Mouse (Mus musculus) layer of hippocampus, adult 2 months (tissue): ENCODE data around the gene Bcan. TPM values are rescaled to one million over a fixed set of nuclear protein-coding genes. Genes with fewer than 3 reads are reported as not detected.

Source experiments
- DNase-seq, 2 experiments: peaks; one replicate each; pipeline ENCODE4 v3.0.0; 2022; ENCODE audit warnings: low spot score in 2 of 2
- H3K27ac ChIP-seq: fragments of 200-600 bp; 2 replicates; pipeline ENCODE4 v1.8.1; 2022
- H3K4me3 ChIP-seq: fragments of 200-600 bp; 2 replicates; pipeline ENCODE4 v1.8.1; 2022; ENCODE audit warnings: mild to moderate bottlenecking
- CTCF ChIP-seq: fragments of 200-600 bp; conservative IDR thresholded peaks from 2 replicates; pipeline ENCODE4 v1.8.1; 2022; ENCODE audit warnings: antibody characterized with exemption, mild to moderate bottlenecking, moderate library complexity
- total RNA-seq, 2 experiments: library from RNA; stranded (reverse); gene quantifications; 2 replicates each; pipeline ENCODE4 v1.2.3; 2021

The Bcan gene
- total RNA-seq, 2 experiments from 2014 or later: 309 to 328 TPM

DNA sequence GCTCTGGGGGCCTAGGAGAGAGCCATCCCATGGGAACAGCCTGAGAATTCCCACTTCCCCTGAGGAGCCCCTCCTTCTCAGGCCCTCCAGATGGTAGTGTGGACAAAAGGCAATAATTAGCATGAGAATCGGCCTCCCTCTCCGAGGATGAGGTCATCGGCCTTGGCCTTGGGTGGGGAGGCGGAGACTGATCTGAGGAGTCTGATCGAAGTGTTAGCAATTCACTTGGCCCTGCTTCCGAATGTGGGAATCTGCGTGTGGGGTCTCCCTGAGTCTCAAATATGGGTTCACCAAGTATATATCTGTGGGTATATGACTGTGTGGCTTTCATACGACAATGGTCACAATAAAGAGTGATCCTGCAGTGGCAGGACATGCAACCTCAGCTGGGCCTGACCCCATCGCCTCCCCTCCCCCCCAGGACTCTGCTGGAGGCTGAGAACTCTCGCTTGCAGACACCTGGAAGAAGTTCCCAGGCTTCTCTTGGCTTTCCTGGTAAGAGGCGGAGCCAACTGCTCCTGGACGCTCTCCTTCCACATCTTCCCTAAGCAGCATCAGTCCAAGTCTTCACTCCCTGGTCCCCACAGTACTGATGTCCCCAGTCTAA lies 25.5 kb downstream of the Bcan start:
- no peak for TF ChIP-seq CTCF
- H3K4me3 ChIP-seq: no peak overlapping the region
- H3K27ac ChIP-seq: no peak overlapping the region
- DNase-seq: no peak

DNA sequence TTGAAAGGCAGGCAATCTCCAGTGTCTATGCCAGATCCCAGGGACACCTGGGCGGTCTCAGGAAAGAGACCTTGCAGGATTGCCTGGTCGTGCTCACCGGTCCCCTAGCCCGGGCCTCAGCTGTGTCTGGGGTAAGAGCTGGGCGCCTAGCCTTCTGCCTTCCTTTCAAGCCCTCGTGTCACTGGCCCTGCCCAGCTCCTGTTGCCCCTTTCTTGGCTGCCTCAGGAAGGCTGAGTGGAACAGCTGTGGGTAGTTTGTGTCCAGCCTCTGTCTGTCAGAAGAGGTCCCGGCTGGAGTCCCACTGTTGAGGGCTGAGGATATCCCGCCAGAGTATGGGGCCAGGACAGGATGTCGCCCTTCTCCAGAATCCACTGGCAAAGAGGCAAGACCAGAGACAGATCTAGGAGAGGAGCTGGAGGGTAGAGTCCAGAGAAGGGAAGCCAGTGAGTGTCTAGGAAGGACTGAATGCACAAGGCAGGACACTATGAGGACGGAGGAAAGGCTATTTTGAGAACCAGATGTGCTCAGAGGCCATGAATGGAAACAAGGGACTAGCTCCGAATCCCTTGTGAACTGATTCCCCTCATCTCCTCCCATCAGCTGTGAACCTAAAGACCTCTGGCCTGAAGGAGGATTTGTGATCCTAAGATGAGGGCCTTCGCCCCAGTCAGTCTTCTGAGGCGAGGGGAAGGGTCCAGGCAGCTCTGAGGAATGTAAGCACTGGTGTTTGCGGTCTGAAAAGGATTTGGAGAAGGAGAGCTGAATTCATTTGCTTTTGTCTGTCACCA lies 26.2 kb downstream of the Bcan start:
- no peak overlapping the region for H3K27ac ChIP-seq
- H3K4me3 ChIP-seq: no peak overlapping the region; the same call in 1 of the 2 replicates
- no peak for TF ChIP-seq CTCF
- no peak for DNase-seq

DNA sequence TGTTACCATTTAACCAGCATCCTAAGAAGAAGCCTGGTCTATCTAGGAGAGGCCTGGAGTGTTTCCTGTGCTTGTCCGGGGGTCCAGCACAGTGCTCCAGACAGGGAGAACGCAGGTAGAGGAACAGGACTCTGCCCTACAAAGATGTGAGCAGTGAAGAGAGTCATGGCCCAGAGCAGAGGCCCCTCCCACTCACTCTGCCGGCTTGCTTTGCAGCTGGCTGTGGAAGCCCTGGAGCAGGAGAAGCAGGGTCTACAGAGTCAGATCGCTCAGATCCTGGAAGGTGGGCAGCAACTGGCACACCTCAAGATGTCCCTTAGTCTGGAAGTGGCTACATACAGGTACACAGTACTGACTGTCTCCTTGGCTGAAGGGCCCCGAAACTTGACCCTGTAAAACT lies 27.3 kb downstream of the Bcan start:
- TF ChIP-seq CTCF: no peak
- Histone ChIP-seq H3K27ac (no peak overlapping the region), H3K4me3 (peak overlapping the region; percentile 49)
- no peak for DNase-seq

DNA sequence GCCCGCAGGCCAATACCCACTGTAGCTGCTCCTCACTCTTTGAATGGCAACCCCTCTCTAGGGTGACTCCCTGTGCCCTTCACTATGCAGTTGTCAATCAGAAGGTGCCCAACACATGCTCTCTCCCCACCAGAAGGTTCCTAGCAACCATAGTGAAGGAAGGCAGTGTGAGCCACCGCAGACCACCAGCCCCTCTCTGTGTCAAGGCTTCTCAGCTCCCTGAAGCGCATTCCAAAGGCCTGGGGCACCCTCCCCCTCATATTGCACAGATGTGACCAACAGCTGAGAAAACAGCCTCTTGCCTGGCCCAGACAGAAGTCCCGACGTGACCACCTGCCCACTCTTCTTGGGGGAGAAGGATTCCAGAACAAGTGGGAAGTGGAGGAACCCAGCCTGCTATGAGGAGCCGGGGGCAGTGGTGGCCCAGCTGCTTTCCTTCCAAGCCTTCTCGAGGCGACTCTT lies 27.8 kb downstream of the Bcan start:
- Histone ChIP-seq H3K27ac (0 out of 2 replicates have a peak overlapping the region, but pooled peaks have one; percentile 67), H3K4me3 (peak overlapping the region; percentile 49)
- no peak for DNase-seq
- no peak for TF ChIP-seq CTCF

DNA sequence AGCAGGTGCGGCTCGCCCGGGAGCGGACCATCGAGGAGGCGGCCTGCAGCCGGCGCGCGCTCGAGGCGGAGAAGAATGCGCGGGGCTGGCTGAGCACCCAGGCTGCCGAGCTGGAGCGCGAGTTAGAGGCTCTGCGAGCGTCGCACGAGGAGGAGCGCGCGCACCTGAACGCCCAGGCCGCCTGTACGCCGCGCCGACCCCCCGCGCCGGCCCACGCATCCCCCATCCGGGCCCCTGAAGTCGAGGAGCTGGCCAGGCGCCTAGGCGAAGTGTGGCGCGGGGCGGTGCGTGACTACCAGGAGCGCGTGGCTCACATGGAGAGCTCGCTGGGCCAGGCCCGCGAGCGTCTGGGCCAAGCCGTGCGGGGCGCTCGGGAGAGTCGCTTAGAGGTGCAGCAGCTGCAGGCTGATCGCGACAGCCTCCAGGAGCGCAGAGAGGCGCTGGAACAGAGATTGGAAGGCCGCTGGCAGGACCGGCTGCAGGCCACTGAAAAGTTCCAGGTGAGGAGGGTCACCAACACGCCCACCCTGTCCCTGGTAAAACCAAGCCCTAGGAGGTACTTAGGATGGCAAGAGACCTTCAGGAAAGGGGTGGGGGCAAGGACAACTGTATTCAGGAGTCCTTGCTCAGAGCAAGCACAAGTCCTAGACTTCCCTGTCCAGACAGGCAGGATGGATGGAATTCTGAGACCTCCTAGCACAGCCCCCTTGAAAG lies 28.4 kb downstream of the Bcan start:
- H3K27ac ChIP-seq: peak overlapping the region; percentile 67
- no peak for TF ChIP-seq CTCF
- H3K4me3 ChIP-seq: peak overlapping the region; percentile 49
- no peak for DNase-seq

DNA sequence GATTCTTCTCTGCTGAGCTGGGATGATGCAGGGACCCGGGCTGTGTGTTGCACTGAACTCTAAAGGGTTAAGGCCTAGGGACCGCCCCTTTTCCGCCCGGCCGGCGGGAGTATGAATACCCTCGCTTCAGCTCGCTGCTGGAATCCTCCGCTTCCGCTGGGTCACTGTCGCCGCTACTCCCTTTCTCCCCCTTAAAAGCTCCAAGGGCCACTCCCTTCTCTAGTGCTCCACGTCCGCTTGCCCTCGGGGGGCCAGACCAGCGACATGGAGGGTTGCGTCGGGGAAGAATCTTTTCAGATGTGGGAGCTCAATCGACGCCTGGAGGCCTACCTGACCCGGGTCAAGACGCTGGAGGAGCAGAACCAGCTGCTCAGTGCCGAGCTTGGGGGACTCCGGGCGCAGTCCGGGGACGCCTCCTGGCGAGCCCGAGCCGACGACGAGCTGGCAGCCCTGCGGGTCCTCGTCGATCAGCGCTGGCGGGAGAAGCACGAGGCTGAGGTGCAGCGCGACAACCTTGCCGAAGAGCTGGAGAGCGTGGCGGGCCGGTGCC lies 29.0 kb downstream of the Bcan start, which contains the start of gene Nes:
TSS of gene Nes (plus strand) at position 140 of the 550 bp plus-strand sequence.
- Histone ChIP-seq H3K4me3 (peak within 1 kb of the TSS; percentile 49), H3K27ac (peak within 1 kb of the TSS; percentile 67)
- no peak for DNase-seq
- no peak for TF ChIP-seq CTCF

DNA sequence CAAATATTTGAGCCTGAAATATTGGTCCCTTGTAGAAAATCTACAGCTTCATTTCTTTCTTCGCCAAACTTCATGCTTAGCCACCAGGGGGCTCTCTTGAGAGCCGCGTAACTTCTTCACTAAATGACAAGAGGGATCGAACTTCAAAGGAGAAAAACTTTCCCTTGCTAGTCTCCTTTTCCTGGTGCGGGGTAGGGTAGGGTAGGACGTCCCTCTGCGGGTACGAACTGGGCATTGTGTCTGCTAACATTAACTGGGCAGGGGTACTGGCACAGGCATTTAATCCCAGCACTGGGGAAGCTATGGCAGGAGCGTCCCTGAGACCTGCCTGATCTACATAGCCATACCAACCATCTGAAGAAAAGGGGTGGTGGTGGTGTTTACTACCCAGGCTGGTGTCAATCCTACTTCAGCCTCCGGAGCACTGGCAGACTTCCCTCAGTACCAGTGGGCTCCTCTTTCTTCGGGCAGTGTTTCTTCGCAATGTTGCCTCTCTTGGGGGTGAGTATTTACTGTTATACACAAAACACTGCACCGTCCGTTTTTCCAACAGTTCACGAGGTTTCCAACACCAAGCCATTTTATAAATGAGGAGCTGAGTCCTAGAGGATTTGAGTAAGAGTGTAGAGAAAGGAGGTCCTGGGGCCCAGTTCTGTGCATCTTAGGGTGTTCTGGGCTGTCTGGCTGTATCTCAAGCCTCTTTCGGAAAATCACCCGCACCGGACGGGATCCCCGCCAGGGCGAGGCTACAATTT lies 29.7 kb downstream of the Bcan start:
- DNase-seq: peak in 1 of 2 experiments; percentile 61
- TF ChIP-seq CTCF: peak; percentile 87
- H3K27ac ChIP-seq: 0 out of 2 replicates have a peak overlapping the region, but pooled peaks have one; percentile 4
- H3K4me3 ChIP-seq: peak overlapping the region; percentile 49

DNA sequence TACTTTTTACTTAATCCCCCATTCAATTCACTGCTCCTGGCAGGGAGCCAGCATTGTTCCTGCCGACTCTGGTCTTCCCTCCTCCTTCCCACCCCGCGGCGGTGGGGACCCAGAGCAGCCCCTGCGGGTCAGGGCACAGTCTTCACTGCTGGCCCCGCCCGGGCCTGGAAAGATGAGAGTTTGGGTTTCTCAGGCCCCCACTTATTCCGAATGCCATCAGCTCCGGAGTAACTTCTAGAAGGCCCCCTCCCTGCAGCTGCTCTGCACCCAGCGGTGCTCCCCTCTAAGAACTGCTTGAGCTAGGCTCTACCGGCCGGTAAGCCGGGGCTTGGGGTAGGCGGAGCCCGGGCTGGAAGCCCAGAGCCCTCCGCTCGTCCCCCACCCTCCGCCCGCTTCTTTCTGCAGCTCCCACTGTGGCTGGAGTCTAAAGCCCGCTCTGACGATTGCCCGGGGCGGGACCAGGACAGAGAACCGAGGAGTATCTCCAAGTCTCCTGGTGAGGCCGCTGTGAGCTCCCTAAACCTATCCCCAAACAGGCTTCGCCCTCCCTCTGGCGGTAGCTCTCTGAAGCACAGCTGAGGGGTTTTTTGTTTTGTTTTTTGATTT lies 39.3 kb downstream of the Bcan start:
- DNase-seq: peak; percentile 79 to 83
- TF ChIP-seq CTCF: peak; percentile 86
- Histone ChIP-seq H3K4me3 (peak overlapping the region; percentile 53), H3K27ac (peak overlapping the region; percentile 55; the same call in 1 of the 2 replicates)

DNA sequence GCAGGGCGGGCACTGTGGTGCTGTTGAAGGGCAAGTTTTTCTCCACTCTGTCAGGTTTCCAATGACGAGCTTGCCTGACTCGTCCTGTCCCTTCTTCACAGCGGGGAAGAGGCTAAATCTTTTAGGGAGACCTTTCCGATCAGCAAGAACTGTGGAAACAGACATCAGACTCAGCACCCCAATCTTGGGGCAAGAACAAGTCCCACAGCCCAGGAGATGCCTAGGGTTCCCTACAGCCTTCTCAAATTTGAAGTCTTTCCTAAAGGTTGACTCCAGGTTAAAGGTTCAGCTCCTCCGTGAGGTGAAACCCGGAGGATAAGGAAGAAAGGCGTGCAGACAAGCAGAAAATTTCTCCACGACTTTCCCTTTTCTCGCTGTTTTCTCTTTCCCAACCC lies 39.8 kb downstream of the Bcan start:
- TF ChIP-seq CTCF: no peak
- no peak for DNase-seq
- H3K4me3 ChIP-seq: peak overlapping the region; percentile 53
- peak overlapping the region; percentile 55; the same call in 1 of the 2 replicates for H3K27ac ChIP-seq

DNA sequence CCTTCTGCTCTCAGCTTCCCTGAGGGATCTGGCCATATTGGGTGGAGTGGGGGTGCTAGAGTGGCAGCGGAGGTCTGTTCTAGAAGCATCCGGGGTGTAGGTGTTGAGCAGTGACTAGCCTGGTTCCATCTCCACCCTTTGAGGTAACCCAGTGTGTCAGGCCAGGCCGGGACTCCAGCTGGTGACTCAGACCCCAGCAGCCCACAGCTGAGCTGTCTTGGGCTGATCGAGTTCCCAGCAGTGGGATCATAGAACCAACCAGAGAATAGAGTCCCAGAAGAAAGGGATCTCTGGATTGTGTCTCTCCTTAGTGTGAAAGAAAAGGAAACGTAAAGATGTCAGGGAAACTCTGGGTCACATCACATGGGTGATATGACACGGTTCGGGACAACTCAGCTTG lies 40.7 kb downstream of the Bcan start:
- H3K27ac ChIP-seq: no peak overlapping the region
- no peak for TF ChIP-seq CTCF
- no peak for DNase-seq
- H3K4me3 ChIP-seq: no peak overlapping the region

DNA sequence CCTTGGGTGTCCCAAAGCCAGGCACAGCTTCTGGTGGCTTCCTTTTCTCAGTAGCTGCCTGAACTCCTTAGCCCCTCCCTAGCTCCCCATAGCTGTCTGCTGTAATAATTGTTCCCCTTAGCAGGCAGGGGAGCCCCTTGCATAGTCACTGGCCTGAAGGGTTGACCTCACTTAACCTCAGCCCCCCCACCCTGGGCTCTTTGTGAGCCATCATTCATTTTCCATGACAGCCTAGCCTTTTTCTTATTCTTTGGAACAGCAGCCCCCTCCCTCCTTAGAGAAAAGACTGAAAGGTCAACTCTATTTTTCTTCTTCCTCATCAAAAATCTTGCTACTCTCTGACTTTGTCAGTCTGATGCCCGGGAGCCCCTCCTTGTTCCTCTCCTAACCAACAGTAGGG lies 41.1 kb downstream of the Bcan start:
- TF ChIP-seq CTCF: no peak
- Histone ChIP-seq H3K4me3 (no peak overlapping the region), H3K27ac (no peak overlapping the region)
- no peak for DNase-seq

DNA sequence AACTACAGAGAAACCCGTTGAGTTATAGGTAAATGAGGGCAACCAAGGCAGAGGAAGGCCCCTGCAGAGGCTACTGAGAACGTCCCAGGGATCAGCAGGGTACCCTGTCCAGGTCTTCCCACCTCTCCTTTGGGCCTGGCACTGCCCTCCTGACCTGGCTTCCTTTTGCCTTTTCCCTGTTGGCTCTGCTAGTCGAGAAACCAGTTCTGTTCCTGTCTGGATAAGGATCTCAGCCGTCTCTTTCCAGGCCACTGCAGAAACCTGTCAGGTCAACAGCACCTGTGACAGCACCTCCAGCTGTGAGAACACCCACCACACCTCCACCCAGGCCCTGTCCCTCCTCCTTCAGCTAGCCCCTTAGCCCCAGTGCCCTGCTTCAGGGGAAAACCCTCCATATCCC lies 41.6 kb downstream of the Bcan start:
- no peak for TF ChIP-seq CTCF
- no peak overlapping the region for H3K27ac ChIP-seq
- no peak overlapping the region for H3K4me3 ChIP-seq
- DNase-seq: no peak
